9 mouse cellular contexts compared by ENCODE assay signal in genomic region chr1:182763191-182763715, GRCm38 (mm10). TPM values are rescaled to one million over a fixed set of nuclear protein-coding genes. Genes with fewer than 3 reads are reported as not detected.
DNase-seq lines count a peak whose midpoint lies in the region; ATAC-seq and TF ChIP-seq lines count a peak whose summit lies in the region.
"Had no signal": no experiment of that assay in that cellular context is flagged by ENCODE, and none has a peak within 500 bp of the region (broad histone marks: within the 10 kb centered on the region; RNA-seq: fewer than 3 reads in every experiment).

No protein-coding gene starts in this region.

- peak overlapping the region; percentile 94 for H3K27ac ChIP-seq in left cerebral cortex, adult 2 months
- no peak overlapping the region for H3K27ac ChIP-seq in embryonic facial prominence, embryonic 13.5 days
- H3K27ac ChIP-seq in hindbrain, embryonic 14.5 days, result peak overlapping the region; percentile 86
- peak overlapping the region; percentile 91 for H3K27ac ChIP-seq in midbrain, embryonic 16.5 days (ENCODE audit: low read length)

- H3K27me3 ChIP-seq in embryonic facial prominence, embryonic 13.5 days, result peaks cover 36% of the 10 kb centered on the region
- H3K27me3 ChIP-seq in hindbrain, embryonic 14.5 days (ENCODE audit: control insufficient read depth, insufficient read depth, low read length), result no peaks in the 10 kb centered on the region
- no peaks in the 10 kb centered on the region for H3K27me3 ChIP-seq in midbrain, embryonic 16.5 days (ENCODE audit: control insufficient read depth, insufficient read depth, low read depth, low read length)

- peak overlapping the region; percentile 92 for H3K4me2 ChIP-seq in embryonic facial prominence, embryonic 13.5 days
- H3K4me2 ChIP-seq in hindbrain, embryonic 14.5 days (replicated peaks), result peak overlapping the region; percentile 89
- H3K4me2 ChIP-seq in midbrain, embryonic 16.5 days (ENCODE audit: low read length), result peak overlapping the region; percentile 96

- peaks cover 16% of the 10 kb centered on the region for H3K4me1 ChIP-seq in embryonic facial prominence, embryonic 13.5 days
- peaks cover 12% of the 10 kb centered on the region; the same call in 1 of the 2 replicates for H3K4me1 ChIP-seq in hindbrain, embryonic 14.5 days (replicated peaks; ENCODE audit: control insufficient read depth, insufficient read depth, low read length)
- H3K4me1 ChIP-seq in midbrain, embryonic 16.5 days (ENCODE audit: control insufficient read depth, insufficient read depth, low read length), result peaks cover 21% of the 10 kb centered on the region

- peak overlapping the region; percentile 85 for H3K4me3 ChIP-seq in left cerebral cortex, adult 2 months
- peak overlapping the region; percentile 65 for H3K4me3 ChIP-seq in embryonic facial prominence, embryonic 13.5 days
- peak overlapping the region; percentile 53 for H3K4me3 ChIP-seq in hindbrain, embryonic 14.5 days (replicated peaks; ENCODE audit: low read length)
- peak overlapping the region; percentile 72 for H3K4me3 ChIP-seq in midbrain, embryonic 16.5 days (ENCODE audit: low read depth, low read length)

- no peak for TF ChIP-seq CTCF in left cerebral cortex, adult 2 months (IDR thresholded peaks at IDR 0.05)

- peak overlapping the region; percentile 68; the same call in 1 of the 2 replicates for H3K9ac ChIP-seq in embryonic facial prominence, embryonic 13.5 days
- H3K9ac ChIP-seq in hindbrain, embryonic 14.5 days, result peak overlapping the region; percentile 76
- H3K9ac ChIP-seq in midbrain, embryonic 16.5 days (ENCODE audit: low read depth, low read length), result peak overlapping the region; percentile 93

- peak; percentile 50; the same call in 1 of the 2 replicates for ATAC-seq in embryonic facial prominence, embryonic 13.5 days (ENCODE audit: insufficient number of reproducible peaks, insufficient read depth, low FRiP score, low TSS enrichment, low read depth)
- ATAC-seq in hindbrain, embryonic 14.5 days (ENCODE audit: low FRiP score), result no peak; the same call in none of the 2 replicates
- ATAC-seq in midbrain, embryonic 16.5 days, result no peak

- 6% methylated on average over 17 of the region's 17 CpGs for WGBS in embryonic facial prominence, embryonic 13.5 days
- 7% methylated on average over 17 of the region's 17 CpGs for WGBS in hindbrain, embryonic 14.5 days
- WGBS in midbrain, embryonic 16.5 days, result 7% methylated on average over 17 of the region's 17 CpGs

- no peaks in the 10 kb centered on the region for H3K9me3 ChIP-seq in embryonic facial prominence, embryonic 13.5 days
- no peaks in the 10 kb centered on the region for H3K9me3 ChIP-seq in hindbrain, embryonic 14.5 days (ENCODE audit: control insufficient read depth, low read length)
- H3K9me3 ChIP-seq in midbrain, embryonic 16.5 days (replicated peaks; ENCODE audit: control insufficient read depth, low read length, poor library complexity, severe bottlenecking), result no peaks in the 10 kb centered on the region

- DNase-seq in left cerebral cortex, adult 2 months (ENCODE audit: extremely low spot score in 1 of 2, low spot score in 2 of 2), result peak in 1 of 2 experiments; percentile 16
- no peak for DNase-seq in left cerebral cortex, postnatal 36 days (ENCODE audit: low spot score in 2 of 2)
- DNase-seq in hindbrain, embryonic 14.5 days (ENCODE audit: low spot score), result no peak
- DNase-seq in cerebellum, adult 8-10 months, result no peak
- DNase-seq in ovary, postnatal 14 days (ENCODE audit: low spot score), result no peak
- DNase-seq in lung, postnatal 36 days, result no peak

- H3K36me3 ChIP-seq in embryonic facial prominence, embryonic 13.5 days, result no peaks in the 10 kb centered on the region
- no peaks in the 10 kb centered on the region for H3K36me3 ChIP-seq in hindbrain, embryonic 14.5 days (replicated peaks; ENCODE audit: control insufficient read depth, insufficient read depth)
- H3K36me3 ChIP-seq in midbrain, embryonic 16.5 days (ENCODE audit: control insufficient read depth, insufficient read depth, low read length), result no peaks in the 10 kb centered on the region

- intact Hi-C loops in left cerebral cortex, adult 2 months (cut with DNase I), result loop anchor here (5.0 kb wide), 1 partner anchor 134 kb away; no protein-coding TSS in a partner anchor
- intact Hi-C loops in left cerebral cortex, postnatal 36 days (cut with DNase I), result loop anchor here (5.0 kb wide), 1 partner anchor 34 kb away; no protein-coding TSS in a partner anchor

RNA-seq across cellular contexts. Expression of gene Susd4, which starts 0.4 kb away (rescaled TPM):
- 100 to 1,000 TPM; 105 to 111 TPM for total RNA-seq in left cerebral cortex, adult 2 months (2021)
- 100 to 1,000 TPM; 113 TPM for total RNA-seq in left cerebral cortex, postnatal 36 days (2021)
- polyA plus RNA-seq in embryonic facial prominence, embryonic 13.5 days (2015; fragmentation: Nextera tagmentation; extraction: Ambion mirVana), result 19.4 and 21.3 TPM in 2 replicates
- 73.9 and 83.9 TPM in 2 replicates for polyA plus RNA-seq in hindbrain, embryonic 14.5 days (2014; fragmentation: Nextera tagmentation; extraction: Ambion mirVana)
- polyA plus RNA-seq in midbrain, embryonic 16.5 days (2015; fragmentation: Nextera tagmentation; extraction: Ambion mirVana), result 86.7 and 89.4 TPM in 2 replicates
- total RNA-seq: neutrophil, adult 5-6 weeks had no signal

RNA-seq across cellular contexts. Expression of gene Ccdc185, which starts 14.3 kb away (rescaled TPM):
- total RNA-seq in left cerebral cortex, adult 2 months (2021), result under 1 TPM in 1 of 2 experiments, not detected in 1; 0.21 TPM
- total RNA-seq in left cerebral cortex, postnatal 36 days (2021), result under 1 TPM; 0.20 to 0.25 TPM
- polyA plus RNA-seq in embryonic facial prominence, embryonic 13.5 days (2015; fragmentation: Nextera tagmentation; extraction: Ambion mirVana), result not detected in 2 replicates
- not detected in 2 replicates for polyA plus RNA-seq in hindbrain, embryonic 14.5 days (2014; fragmentation: Nextera tagmentation; extraction: Ambion mirVana)
- polyA plus RNA-seq in midbrain, embryonic 16.5 days (2015; fragmentation: Nextera tagmentation; extraction: Ambion mirVana), result not detected in 2 replicates
- total RNA-seq: neutrophil, adult 5-6 weeks had no signal
